Mouse (Mus musculus) limb, embryonic 12.5 days (tissue): ENCODE measurements around the gene Fam118a. TPM values are rescaled to one million over a fixed set of nuclear protein-coding genes. Genes with fewer than 3 reads are reported as not detected.

Source experiments
- ATAC-seq: fragments of 200-750 bp; cut with Nextera tagmentation; 2 replicates; pipeline ENCODE4 v1.8.0; 2017; ENCODE audit warnings: low read depth, moderate TSS enrichment; ENCODE audit not compliant: insufficient number of reproducible peaks, insufficient read depth, low FRiP score, low TSS enrichment
- H3K27ac ChIP-seq: fragments of 300-500 bp; sonication (generic); 2 replicates; pipeline ENCODE4 v1.5.1; 2016; ENCODE audit warnings: mild to moderate bottlenecking, moderate library complexity
- H3K27me3 ChIP-seq: fragments of 300-500 bp; sonication (generic); 2 replicates; pipeline ENCODE4 v1.6.1; 2016; ENCODE audit warnings: mild to moderate bottlenecking, moderate library complexity
- H3K36me3 ChIP-seq: fragments of 300-500 bp; sonication (generic); 2 replicates; pipeline ENCODE4 v1.6.1; 2016; ENCODE audit warnings: mild to moderate bottlenecking, moderate library complexity
- H3K4me1 ChIP-seq: fragments of 300-500 bp; sonication (generic); replicated peaks from 2 replicates; pipeline ENCODE4 v1.6.1; 2016
- H3K4me2 ChIP-seq: fragments of 300-500 bp; sonication (generic); 2 replicates; pipeline ENCODE4 v1.6.1; 2016; ENCODE audit warnings: mild to moderate bottlenecking, moderate library complexity
- H3K4me3 ChIP-seq: fragments of 300-500 bp; sonication (generic); replicated peaks from 2 replicates; pipeline ENCODE4 v1.5.1; 2016; ENCODE audit warnings: mild to moderate bottlenecking
- H3K9ac ChIP-seq: fragments of 300-500 bp; sonication (generic); replicated peaks from 2 replicates; pipeline ENCODE4 v1.6.1; 2016; ENCODE audit warnings: mild to moderate bottlenecking, moderate library complexity
- H3K9me3 ChIP-seq: fragments of 300-500 bp; sonication (generic); 2 replicates; pipeline ENCODE4 v1.6.1; 2016; ENCODE audit warnings: mild to moderate bottlenecking, moderate library complexity
- WGBS: fragments of 180-500 bp; shearing (Covaris S2); methylation state at CpG from one replicate; pipeline ENCODE4 v1.1.7; 2016; 5-methylcytosine and 5-hydroxymethylcytosine counted together
- polyA plus RNA-seq: library from polyadenylated mRNA; unstranded; fragments of >200 nt; fragmentation: Nextera tagmentation; extraction: Ambion mirVana; gene quantifications from 2 replicates; pipeline ENCODE4 v1.2.1, GENCODE M21; 2016

Fam118a gene
- polyA plus RNA-seq, 1 experiment from 2014 or later: 28.8 TPM

- Histone ChIP-seq H3K4me2 (peak overlapping the region; percentile 41), H3K9me3 (no peaks in the 10 kb centered on the region), H3K9ac (peak overlapping the region; percentile 27; the same call in 1 of the 2 replicates), H3K4me3 (0 out of 2 replicates have a peak overlapping the region, but pooled peaks have one; percentile 11), H3K36me3 (peaks cover 35% of the 10 kb centered on the region), H3K4me1 (peaks cover 44% of the 10 kb centered on the region), H3K27me3 (no peaks in the 10 kb centered on the region), H3K27ac (peak overlapping the region; percentile 91)
- 37% methylated on average over 5 of the region's 5 CpGs for WGBS
- ATAC-seq: no peak
Observed at GRCm38 (mm10) chr15:85043116-85043515, 14.4 kb downstream of the Fam118a start.

- ATAC-seq: no peak
- WGBS: 77% methylated on average over 5 of the region's 5 CpGs
- no peak overlapping the region for H3K9ac ChIP-seq
- H3K4me1 ChIP-seq: peaks cover 38% of the 10 kb centered on the region
- no peaks in the 10 kb centered on the region for H3K27me3 ChIP-seq
- H3K4me3 ChIP-seq: no peak overlapping the region
- peak overlapping the region; percentile 41 for H3K4me2 ChIP-seq
- H3K36me3 ChIP-seq: peaks cover 42% of the 10 kb centered on the region
- H3K9me3 ChIP-seq: no peaks in the 10 kb centered on the region
- peak overlapping the region; percentile 91 for H3K27ac ChIP-seq
Observed at GRCm38 (mm10) chr15:85043761-85044160, 15.0 kb downstream of the Fam118a start.

- Histone ChIP-seq H3K4me2 (no peak overlapping the region), H3K9ac (no peak overlapping the region), H3K27ac (no peak overlapping the region), H3K4me3 (no peak overlapping the region), H3K9me3 (no peaks in the 10 kb centered on the region), H3K27me3 (no peaks in the 10 kb centered on the region), H3K4me1 (peaks cover 30% of the 10 kb centered on the region), H3K36me3 (peaks cover 64% of the 10 kb centered on the region)
- 87% methylated on average over 14 of the region's 14 CpGs for WGBS
- ATAC-seq: no peak
Observed at GRCm38 (mm10) chr15:85046230-85046950, 17.6 kb downstream of the Fam118a start.

GRCm38 (mm10) chr15:85047865-85048264 lies 19.1 kb downstream of the Fam118a start:
- Histone ChIP-seq H3K4me2 (no peak overlapping the region), H3K4me3 (no peak overlapping the region), H3K36me3 (peaks cover 77% of the 10 kb centered on the region), H3K9me3 (no peaks in the 10 kb centered on the region), H3K4me1 (peaks cover 17% of the 10 kb centered on the region), H3K27me3 (no peaks in the 10 kb centered on the region), H3K9ac (no peak overlapping the region), H3K27ac (no peak overlapping the region)
- no peak for ATAC-seq
- 93% methylated on average over 4 of the region's 4 CpGs for WGBS

GRCm38 (mm10) chr15:85049758-85050157 lies 21.0 kb downstream of the Fam118a start:
- ATAC-seq: no peak
- Histone ChIP-seq H3K27me3 (no peaks in the 10 kb centered on the region), H3K36me3 (peaks cover 90% of the 10 kb centered on the region), H3K27ac (no peak overlapping the region), H3K9me3 (no peaks in the 10 kb centered on the region), H3K9ac (no peak overlapping the region), H3K4me2 (no peak overlapping the region), H3K4me3 (no peak overlapping the region), H3K4me1 (no peaks in the 10 kb centered on the region)
- 79% methylated on average over 1 of the region's 1 CpGs for WGBS

- H3K4me2 ChIP-seq: no peak overlapping the region
- no peak for ATAC-seq
- no peaks in the 10 kb centered on the region for H3K27me3 ChIP-seq
- no peak overlapping the region for H3K9ac ChIP-seq
- WGBS: 94% methylated on average over 3 of the region's 3 CpGs
- H3K4me3 ChIP-seq: no peak overlapping the region
- H3K9me3 ChIP-seq: no peaks in the 10 kb centered on the region
- H3K36me3 ChIP-seq: peaks cover 66% of the 10 kb centered on the region
- no peak overlapping the region for H3K27ac ChIP-seq
- no peaks in the 10 kb centered on the region for H3K4me1 ChIP-seq
Observed at GRCm38 (mm10) chr15:85054098-85054497, 25.4 kb downstream of the Fam118a start.

- Histone ChIP-seq H3K36me3 (peaks cover 66% of the 10 kb centered on the region), H3K4me2 (no peak overlapping the region), H3K27me3 (no peaks in the 10 kb centered on the region), H3K9me3 (no peaks in the 10 kb centered on the region), H3K27ac (no peak overlapping the region), H3K9ac (no peak overlapping the region), H3K4me3 (no peak overlapping the region), H3K4me1 (no peaks in the 10 kb centered on the region)
- no peak for ATAC-seq
- WGBS: 85% methylated on average over 4 of the region's 4 CpGs
Observed at GRCm38 (mm10) chr15:85055186-85055585, 26.4 kb downstream of the Fam118a start.

- no peaks in the 10 kb centered on the region for H3K9me3 ChIP-seq
- H3K27ac ChIP-seq: no peak overlapping the region
- ATAC-seq: no peak
- WGBS: 90% methylated on average over 2 of the region's 2 CpGs
- H3K9ac ChIP-seq: no peak overlapping the region
- H3K4me3 ChIP-seq: no peak overlapping the region
- no peaks in the 10 kb centered on the region for H3K4me1 ChIP-seq
- no peaks in the 10 kb centered on the region for H3K27me3 ChIP-seq
- peaks cover 44% of the 10 kb centered on the region for H3K36me3 ChIP-seq
- H3K4me2 ChIP-seq: no peak overlapping the region
Observed at GRCm38 (mm10) chr15:85063421-85063820, 34.7 kb downstream of the Fam118a start.

- WGBS: 35% methylated on average over 2 of the region's 2 CpGs
- ATAC-seq: no peak
- H3K4me2 ChIP-seq: no peak overlapping the region
Observed at GRCm38 (mm10) chr15:85070561-85070960, 41.8 kb downstream of the Fam118a start.

GRCm38 (mm10) chr15:85072651-85073050 lies 43.9 kb downstream of the Fam118a start:
- no peak overlapping the region for H3K27ac ChIP-seq
- ATAC-seq: no peak
- 87% methylated on average over 2 of the region's 2 CpGs for WGBS
- no peak overlapping the region for H3K4me2 ChIP-seq
- no peak overlapping the region for H3K9ac ChIP-seq
- no peaks in the 10 kb centered on the region for H3K4me1 ChIP-seq
- H3K4me3 ChIP-seq: no peak overlapping the region
- no peaks in the 10 kb centered on the region; the same call in 1 of the 2 replicates for H3K27me3 ChIP-seq
- no peaks in the 10 kb centered on the region for H3K36me3 ChIP-seq
- no peaks in the 10 kb centered on the region for H3K9me3 ChIP-seq

More at GRCm38 (mm10) chr15:85070561-85070960, 41.8 kb downstream of the Fam118a start:
- Histone ChIP-seq H3K4me3 (no peak overlapping the region), H3K9me3 (no peaks in the 10 kb centered on the region), H3K27ac (no peak overlapping the region), H3K36me3 (no peaks in the 10 kb centered on the region), H3K27me3 (no peaks in the 10 kb centered on the region; the same call in 1 of the 2 replicates), H3K9ac (no peak overlapping the region), H3K4me1 (no peaks in the 10 kb centered on the region)

- H3K4me1 ChIP-seq: no peaks in the 10 kb centered on the region
- no peak overlapping the region for H3K9ac ChIP-seq
- WGBS: 79% methylated on average over 1 of the region's 1 CpGs
Observed at GRCm38 (mm10) chr15:85085641-85086040, 56.9 kb downstream of the Fam118a start.

More at GRCm38 (mm10) chr15:85085641-85086040, 56.9 kb downstream of the Fam118a start:
- H3K27me3 ChIP-seq: no peaks in the 10 kb centered on the region
- ATAC-seq: no peak
- H3K27ac ChIP-seq: no peak overlapping the region
- no peak overlapping the region for H3K4me2 ChIP-seq
- H3K36me3 ChIP-seq: no peaks in the 10 kb centered on the region
- no peaks in the 10 kb centered on the region for H3K9me3 ChIP-seq
- no peak overlapping the region for H3K4me3 ChIP-seq
